Mouse (Mus musculus): ENCODE data around the gene Dock9.
A peak's percentile ranks its signal among the peaks of the same experiment; 100 is the strongest.

Dock9 gene

GRCm38 (mm10) chr14:121508929-121509328 is 288.7 kb downstream of the Dock9 start:
- no peak for DNase-seq (ENCODE audit: low read depth, low spot score)

- peak; percentile 17 for DNase-seq (ENCODE audit: low read depth, low spot score)
Measured at GRCm38 (mm10) chr14:121506336-121506735, 291.3 kb downstream of the Dock9 start.

GRCm38 (mm10) chr14:121505485-121505860 is 292.2 kb downstream of the Dock9 start:
- DNase-seq (ENCODE audit: low read depth, low spot score) = peak; percentile 11

GRCm38 (mm10) chr14:121504781-121505484 is 292.7 kb downstream of the Dock9 start, which contains the start of gene Slc15a1:
Slc15a1 (minus strand) TSS chr14:121505252.
- DNase-seq (ENCODE audit: low read depth, low spot score) = no peak

GRCm38 (mm10) chr14:121500577-121500976 is 297.1 kb downstream of the Dock9 start:
- DNase-seq (ENCODE audit: low read depth, low spot score) = no peak

GRCm38 (mm10) chr14:121499769-121500168 is 297.9 kb downstream of the Dock9 start:
- no peak for DNase-seq (ENCODE audit: low read depth, low spot score)

- no peak for DNase-seq (ENCODE audit: low read depth, low spot score)
Measured at GRCm38 (mm10) chr14:121497800-121498199, 299.8 kb downstream of the Dock9 start.

GRCm38 (mm10) chr14:121495741-121496140 is 301.9 kb downstream of the Dock9 start:
- no peak for DNase-seq (ENCODE audit: low read depth, low spot score)

GRCm38 (mm10) chr14:121495120-121495519 is 302.5 kb downstream of the Dock9 start:
- no peak for DNase-seq (ENCODE audit: low read depth, low spot score)

- no peak for DNase-seq (ENCODE audit: low read depth, low spot score)
Measured at GRCm38 (mm10) chr14:121494238-121494637, 303.4 kb downstream of the Dock9 start.

- no peak for DNase-seq (ENCODE audit: low read depth, low spot score)
Measured at GRCm38 (mm10) chr14:121493712-121494111, 303.9 kb downstream of the Dock9 start.

- DNase-seq (ENCODE audit: low read depth, low spot score) = no peak
Measured at GRCm38 (mm10) chr14:121492328-121492727, 305.3 kb downstream of the Dock9 start.
